Mouse (Mus musculus): ENCODE measurements around the gene Clstn1.
"Not testable (repeated sequence)": the region's sequence is repeated elsewhere in the genome, so short reads cannot be mapped to it uniquely, and the experiment has no call there.

The Clstn1 gene

DNA sequence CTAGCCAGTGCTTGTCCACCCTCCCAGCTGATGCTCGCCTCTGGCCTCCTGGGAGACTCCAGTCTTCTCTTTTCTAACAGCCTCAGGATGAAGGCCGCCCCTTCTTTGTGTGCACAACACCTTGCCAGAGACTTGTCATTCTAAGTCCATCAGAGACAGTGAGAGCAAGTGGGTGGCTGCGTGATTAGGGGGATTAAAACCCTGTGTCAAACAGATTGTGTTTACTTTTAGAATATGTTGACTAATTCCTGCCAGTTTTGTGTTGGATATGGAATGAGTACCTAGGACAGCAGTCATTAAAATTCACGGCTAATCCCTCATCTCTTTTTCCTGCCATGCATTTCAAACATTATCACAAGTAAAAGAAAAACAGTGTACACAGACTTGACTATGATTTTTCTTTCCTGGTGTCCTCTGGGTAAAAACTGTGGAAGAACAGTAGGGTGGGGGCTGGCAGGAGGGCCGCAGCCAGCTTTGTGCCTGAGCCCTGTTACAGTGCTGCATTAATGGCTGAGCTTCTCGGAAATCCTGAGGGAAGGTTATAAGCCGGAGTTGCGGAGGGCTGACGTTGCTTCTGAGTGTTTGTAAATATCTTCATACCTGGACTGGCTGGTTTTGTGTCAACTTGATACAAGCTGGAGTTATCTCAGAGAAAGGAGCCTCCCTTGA is 8.8 kb downstream of the Clstn1 start:
- DNase-seq (ENCODE audit: extremely low read depth, low read depth, low spot score), result peak; percentile 33

DNA sequence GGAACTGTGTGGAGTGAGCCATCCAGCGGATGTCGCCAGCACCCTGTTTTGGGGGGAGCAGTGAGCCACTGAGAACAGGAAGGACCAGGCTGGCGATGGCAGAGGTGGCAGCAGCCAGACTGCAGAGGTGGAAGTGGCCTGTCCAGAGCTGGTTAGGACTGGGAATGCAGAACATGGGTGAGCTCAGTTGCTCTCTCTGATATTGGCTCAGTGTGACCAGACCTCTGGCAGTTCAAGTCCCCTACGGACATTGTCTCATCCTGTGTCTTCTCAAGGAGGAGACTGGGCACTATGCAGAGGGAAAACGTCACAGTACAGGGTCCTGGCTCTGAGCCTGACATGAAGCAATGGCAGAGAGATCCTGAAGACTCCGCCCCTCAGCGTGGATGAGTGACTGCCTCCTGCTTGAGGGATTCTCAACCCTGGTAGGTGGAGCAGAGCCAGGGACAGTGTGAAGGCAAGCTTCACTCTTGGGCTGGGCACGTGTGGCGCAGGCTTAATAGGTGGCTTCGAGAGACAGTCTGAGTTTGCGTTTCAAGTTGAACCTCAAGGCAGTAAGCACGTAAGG is 11.5 kb downstream of the Clstn1 start:
- peak; percentile 56 for DNase-seq (ENCODE audit: extremely low read depth, low read depth, low spot score)

DNA sequence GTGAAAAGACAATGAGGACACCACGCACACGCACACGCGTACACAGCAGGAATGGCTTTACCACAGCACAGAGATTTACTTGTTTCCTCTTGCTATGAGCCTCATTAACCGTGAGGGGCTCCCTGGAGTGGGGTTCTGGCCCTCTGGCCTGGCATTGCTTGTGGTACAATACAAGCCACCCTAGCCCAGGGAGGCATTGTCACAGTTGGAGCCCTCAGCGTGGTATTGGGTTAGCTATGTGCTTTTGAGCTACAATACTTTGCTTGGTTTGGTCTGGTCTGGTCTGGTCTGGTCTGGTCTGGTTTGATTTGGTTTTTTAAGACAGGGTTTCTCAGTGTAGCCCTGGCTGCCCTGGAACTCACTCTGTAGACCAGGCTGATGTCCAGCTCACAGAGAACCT is 13.3 kb downstream of the Clstn1 start:
- no peak for DNase-seq (ENCODE audit: extremely low read depth, low read depth, low spot score)

DNA sequence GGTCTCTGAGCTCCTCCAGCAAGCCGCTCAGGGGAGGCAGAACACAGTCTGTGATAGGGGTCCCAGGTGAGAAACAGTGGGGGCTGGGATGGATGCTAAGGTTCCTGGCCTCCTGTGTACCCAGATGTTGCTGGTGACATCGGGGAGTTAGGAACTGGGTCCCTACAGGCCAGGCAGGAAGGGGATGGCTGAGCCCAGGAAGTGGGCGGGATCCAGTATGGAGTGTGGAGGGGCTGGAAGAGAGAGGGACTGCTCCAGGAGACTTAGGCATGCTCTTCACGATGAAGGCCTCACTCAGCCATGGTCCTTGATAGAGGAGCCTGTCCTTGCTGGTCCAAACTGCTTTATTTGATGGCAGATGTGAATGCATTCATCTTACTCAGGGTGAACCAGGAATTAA is 13.9 kb downstream of the Clstn1 start:
- DNase-seq (ENCODE audit: extremely low read depth, low read depth, low spot score), result no peak

DNA sequence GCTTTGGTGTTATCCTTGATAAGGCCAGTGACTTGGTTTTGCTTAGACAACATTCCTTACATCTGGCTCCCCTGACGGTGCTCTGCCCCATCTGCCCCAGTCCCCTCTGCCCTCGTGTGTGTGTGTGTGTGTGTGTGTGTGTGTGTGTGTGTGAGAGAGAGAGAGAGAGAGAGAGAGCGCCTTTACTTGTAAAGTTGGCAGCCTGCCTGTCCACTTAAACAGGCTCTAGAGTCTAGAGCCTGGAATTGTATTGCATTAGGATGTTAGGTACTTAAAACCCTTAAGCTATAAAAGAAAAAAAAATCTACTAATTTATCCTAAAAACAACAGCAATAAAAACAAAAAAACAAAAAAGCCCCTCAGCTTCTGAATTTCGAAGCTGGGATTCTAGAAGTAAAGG is 15.2 kb downstream of the Clstn1 start:
- DNase-seq (ENCODE audit: extremely low read depth, low read depth, low spot score), result no peak

DNA sequence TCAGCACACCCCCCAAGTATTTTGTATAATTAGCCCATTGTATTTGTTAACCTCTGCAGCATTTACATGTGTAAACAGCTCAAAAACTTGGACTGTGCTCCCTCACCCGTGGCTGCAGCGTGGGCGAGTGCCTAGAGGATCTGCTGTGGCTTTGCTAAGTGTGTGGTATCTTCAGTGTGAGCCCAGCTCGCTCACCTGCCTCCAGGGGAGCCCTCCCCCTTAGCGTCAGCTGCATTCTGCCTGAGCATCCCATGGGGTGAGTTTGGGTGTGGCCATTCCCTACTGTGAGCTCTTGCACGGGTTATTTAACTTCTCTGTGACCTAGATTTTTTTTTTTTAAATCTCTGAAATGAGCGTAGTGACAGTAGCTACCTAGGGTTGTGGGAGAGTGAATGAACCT is 16.0 kb downstream of the Clstn1 start:
- no peak for DNase-seq (ENCODE audit: extremely low read depth, low read depth, low spot score)

DNA sequence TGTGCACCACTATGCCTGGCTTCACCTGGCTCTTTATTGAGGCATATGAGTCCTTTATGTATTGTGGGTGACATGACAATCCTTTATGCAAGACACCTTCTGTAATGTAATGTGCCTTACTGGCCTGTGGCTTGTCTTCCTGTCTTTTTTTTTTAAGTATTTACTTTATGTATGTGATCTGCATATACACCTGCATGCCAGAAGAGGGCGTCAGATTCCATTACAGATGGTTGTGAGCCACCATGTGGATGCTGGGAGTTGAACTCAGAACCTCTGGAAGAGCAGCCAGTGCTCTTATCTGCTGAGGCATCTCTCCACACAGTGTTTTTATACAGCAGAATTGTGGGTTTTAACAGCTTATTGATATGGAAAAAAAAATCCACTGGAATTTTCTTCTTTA is 17.6 kb downstream of the Clstn1 start:
- no peak for DNase-seq (ENCODE audit: extremely low read depth, low read depth, low spot score)

DNA sequence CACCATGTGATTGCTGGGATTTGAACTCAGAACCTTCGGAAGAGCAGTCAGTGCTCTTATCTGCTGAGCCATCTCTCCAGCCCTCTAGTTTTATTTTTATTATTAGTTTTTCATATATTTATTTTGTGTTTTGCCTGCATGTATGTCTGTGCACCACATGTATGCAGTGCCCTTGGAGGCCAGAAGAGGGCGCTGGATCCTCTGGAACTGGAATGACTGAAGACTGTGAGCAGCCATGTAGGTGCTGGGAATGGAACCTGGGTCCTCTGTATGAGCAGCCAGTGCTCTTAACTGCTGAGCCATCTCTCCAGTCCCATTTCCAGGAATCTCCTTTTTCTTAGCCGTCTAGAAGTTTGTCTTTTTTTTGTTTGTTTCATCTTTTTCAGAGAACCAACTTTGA is 18.2 kb downstream of the Clstn1 start:
- no peak for DNase-seq (ENCODE audit: extremely low read depth, low read depth, low spot score)

DNA sequence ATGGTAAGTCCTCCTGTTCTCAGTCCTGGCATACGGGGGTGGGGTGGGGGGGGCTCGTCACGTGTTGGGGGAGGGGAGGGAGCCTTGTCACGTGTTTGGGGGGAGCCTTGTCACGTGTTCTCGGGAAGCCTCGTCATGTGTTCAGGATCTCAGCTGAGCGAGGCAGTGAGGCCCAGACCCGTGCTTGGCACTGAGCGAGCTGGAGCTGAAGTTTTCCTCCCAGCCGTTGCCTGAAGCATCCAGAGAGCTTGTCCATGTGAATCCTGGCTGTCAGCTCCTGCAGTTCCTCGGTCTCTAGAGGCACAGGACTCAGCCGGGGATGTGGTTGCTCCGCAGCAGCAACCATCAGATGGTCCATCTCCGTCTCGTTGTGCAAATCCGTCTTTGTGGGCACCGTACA is 19.8 kb downstream of the Clstn1 start:
- DNase-seq (ENCODE audit: extremely low read depth, low read depth, low spot score), result no peak

DNA sequence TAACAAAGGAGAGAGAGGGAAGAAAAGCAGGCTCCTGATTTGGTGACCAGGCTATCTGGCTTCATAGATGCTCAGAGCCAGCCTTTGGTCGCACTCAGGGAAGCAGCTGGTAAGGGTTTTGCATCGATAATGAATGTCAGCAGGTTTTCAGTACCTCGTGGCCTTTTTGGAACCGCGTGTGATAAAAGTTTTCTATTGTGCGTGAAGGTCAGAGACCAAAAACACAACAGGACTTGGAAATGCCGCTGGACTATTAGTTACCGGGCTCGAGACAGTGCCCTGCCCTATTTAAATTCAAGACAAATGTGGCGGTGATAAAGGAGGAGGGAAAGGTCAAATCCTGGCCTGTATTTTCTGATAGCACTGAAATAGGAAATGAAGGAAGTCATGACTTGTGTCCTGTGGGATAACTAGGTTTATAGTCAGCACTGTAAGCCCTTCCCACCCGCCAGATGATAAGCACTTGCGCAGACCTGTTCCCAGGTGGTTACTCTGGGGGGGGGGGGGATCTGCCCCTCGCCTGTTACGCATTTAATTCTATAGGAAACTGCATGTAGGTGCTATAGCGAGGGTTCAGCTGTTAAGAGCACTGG is 20.6 kb downstream of the Clstn1 start:
- no peak for DNase-seq (ENCODE audit: extremely low read depth, low read depth, low spot score)

DNA sequence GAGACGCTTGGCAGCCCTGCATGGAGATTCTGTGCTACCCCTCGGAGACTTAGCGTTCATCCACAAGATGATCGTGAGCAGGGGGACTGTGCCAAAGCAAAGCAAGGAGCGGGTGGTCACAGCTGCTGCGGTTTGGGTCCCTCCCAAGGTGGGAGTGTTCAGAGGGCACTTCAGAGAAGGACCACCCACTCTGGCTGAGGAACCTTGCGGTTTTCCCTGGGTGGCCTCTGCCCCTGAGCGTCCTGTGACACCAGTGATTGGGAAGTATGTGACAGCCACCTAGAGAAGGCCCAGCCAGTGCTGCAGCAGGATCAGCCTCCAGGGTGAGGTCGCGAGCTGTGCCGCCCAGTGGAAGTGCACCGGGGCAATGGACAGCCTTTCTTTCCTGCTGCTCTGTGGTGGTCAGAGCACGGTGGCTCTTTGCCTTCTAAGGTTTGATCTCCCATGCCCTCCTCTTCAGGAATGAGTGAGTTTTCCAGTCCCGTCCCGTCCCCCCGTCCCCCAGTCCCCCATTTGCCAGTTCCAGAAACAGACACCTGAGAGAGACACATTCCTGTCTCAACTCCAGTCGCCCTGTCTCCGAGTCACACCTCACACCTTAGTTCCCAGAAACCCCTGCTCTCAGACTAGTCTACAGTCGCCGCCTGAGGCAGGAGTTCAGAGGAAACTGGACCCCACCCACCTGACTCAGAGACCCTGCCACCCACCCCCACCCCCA is 21.5 kb downstream of the Clstn1 start:
- no peak for DNase-seq (ENCODE audit: extremely low read depth, low read depth, low spot score)

DNA sequence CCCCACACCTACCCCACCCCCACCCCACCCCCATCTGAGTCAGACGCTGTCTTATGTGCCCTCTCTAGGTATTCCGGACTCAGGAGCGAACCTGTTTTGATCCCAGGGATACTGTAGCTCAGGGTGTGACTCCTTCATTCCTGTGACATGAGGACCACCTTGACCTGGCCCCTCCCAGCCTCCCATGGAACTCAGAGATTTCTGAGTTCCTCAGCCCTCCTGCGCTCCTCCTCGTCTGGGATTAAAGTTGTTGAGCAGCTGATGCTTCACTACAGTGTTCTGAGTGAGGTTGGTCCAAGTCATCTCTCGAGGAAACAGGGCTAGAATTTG is 22.0 kb downstream of the Clstn1 start:
- no peak for DNase-seq (ENCODE audit: extremely low read depth, low read depth, low spot score)

DNA sequence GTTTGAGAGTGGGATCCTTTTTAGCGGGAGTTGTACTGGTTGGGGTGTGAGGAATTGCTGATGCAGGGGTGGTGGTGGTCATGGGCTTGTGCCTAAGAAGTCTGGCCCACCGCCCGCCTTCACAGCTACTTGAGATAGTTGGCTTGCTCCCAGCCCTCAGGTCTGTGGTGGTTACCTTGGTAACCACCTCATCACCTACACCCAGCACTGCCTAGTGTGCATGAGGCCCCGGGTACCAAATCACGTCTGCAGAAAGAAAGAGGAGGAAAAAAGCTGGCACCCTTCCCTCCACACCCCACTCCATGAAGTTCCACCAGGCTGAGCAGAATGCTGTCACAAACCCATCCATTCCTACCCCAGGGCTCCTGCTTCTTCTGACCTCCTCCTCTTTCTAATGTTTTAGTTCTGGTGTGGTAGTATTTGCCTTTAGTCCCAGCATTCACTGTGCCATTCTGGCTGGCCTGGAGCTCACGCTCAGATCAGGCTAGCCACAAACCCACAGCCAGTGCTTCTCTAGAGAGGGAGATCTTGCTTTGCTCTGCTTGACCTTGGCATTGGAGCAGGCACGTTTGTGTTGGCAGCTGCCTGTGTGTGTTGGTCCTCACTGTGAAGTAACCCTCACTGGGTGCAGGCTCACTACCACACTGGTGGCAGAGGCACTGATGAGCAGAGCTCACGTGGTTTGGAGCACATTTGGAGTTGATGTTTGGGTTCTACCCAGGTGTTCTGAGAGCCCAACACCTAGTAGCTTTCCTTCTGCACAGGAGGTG is 23.2 kb downstream of the Clstn1 start:
- no peak for DNase-seq (ENCODE audit: extremely low read depth, low read depth, low spot score)

DNA sequence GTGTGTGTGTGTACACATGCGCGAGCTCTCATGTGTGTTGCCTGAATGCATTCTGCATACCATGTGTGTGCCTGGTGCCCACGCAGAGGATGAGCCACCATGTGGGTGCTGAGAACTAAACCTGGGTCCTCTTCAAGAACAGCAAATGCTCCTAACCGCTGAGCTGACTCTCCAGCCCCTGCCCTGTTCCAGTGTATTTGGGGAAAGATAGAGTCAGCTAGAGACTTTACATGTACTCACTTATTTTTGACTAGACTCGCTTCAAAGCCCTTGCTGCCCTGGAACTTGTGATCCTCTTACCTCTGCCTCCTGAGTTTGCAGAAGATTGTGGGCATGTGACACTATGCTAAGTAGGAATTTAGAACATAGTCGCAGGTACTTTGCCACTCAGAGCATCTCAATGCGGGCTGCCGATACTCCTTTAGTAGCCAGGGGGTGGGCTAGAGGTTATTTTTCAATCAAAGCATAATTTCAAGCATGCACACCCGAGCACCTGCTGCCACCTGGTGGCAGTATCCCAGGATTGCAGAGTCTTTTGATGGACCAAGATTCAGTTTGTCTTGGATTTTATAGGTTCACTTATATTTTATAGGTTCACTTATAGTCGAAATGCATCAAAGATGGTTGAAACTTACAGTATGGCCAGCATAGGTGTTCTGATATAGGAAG is 25.2 kb downstream of the Clstn1 start:
- no peak for DNase-seq (ENCODE audit: extremely low read depth, low read depth, low spot score)

DNA sequence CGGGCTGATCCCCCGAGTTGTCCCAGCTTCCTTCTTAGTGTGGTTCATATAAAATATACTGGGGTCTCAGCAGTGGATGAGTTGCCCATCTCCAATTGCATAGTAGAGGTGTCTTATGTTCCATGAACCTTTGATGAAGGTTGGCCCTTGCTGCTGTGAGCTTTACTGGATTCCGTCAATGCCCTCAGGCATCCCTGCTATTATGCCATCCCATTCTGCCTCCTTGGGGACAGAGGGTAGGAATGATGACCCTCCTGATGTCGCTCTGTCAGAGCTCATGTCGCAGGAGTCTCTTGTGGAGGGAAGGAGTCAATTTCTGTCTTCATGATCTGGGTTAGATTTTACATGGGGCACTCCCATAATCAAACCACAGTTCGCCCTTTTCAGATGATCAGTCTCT is 27.2 kb downstream of the Clstn1 start:
- not testable (repeated sequence) for DNase-seq (ENCODE audit: extremely low read depth, low read depth, low spot score)

DNA sequence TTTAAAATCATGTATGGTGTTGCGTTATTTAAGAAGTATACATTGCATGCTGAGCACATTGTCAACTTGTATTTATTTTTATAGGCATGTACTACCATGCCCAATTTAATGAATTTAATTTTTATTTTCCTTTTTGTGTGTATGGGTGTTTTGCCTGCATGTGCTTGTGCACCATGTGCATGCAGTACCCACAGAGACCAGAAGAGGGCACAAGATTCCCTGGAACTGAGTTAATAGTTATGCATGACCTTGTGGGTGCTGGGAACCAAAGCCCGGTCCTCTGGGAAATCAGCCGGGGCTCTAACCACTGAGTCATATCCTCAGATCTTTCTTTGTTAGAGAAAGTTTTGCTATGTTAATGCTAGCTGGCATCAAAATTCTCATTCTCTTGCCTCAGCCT is 28.6 kb downstream of the Clstn1 start:
- DNase-seq (ENCODE audit: extremely low read depth, low read depth, low spot score), result no peak

DNA sequence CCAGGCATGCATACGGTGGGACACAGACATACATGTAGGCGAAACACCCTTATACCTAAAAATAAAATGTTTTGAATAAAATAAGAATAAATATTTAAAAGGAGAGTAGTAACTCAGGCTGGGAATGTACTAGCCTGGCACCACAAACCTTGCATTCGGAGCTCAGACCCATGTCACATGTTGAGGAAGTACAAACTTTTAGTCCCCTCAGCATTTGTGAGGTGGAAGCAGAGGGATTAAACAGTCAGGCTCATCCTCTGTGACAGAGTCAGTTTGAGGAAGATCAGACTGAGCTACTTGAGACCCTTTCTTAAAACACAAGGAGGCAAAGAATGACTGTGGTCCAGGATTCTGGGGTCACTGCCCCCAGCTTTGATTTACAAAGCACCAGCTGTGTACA is 30.7 kb downstream of the Clstn1 start:
- DNase-seq (ENCODE audit: extremely low read depth, low read depth, low spot score), result not testable (repeated sequence)

DNA sequence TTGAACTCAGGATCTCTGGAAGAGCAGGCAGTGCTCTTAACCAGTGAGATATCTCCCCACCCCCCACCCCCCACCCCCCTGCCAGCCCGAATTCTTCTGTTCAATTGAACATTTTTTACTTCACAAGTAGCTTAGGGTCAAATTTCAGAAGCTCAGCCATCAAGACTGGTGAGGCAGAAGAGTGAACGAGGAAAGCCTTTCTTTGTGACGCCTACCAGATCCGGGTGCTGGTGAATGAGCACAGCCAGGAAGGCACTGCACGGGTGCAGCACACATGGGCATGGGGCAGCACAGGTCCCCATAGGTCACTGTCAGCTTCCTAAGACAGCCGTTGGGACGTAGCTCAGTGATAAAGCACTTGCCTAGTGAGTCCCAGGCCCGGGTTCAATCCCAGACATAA is 33.7 kb downstream of the Clstn1 start:
- no peak for DNase-seq (ENCODE audit: extremely low read depth, low read depth, low spot score)

DNA sequence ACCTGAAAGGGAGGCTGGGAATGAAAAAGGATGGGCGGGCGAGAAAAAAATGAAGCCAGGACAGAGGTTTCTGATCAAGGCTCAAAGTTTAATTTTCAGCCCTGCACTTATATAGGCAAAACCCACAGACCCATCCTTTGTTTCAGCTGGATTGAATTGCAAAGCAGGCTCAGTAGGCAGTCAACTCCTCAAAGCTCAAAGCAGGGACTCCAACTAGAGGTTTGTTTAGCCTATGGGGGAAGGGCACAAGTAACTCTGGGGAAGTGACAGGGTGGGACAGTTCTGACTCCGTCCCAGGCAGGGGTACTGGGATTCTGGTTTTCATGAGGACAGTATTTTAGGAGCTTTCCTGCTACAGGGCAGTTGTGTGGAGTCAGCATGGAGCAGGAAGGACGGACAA is 35.0 kb downstream of the Clstn1 start:
- DNase-seq (ENCODE audit: extremely low read depth, low read depth, low spot score), result no peak

DNA sequence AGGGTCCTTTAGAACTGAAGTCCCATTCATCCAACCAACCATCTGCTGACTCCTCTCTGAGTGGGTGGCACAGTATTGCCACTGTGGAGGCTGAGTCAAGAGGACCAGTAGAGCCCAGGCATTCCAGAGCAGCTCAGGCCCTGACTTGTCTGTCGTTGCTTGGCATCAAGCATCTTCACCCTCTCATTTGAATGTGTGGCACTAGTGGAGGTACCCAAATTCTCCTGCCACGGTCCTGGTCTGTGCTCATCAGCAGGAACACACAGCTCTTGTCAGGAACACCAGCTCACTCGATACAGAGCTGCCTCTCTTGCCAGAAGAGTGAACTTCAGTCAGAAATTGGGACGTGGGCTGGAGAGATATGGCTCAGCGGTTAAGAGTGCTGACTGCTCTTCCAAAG is 37.4 kb downstream of the Clstn1 start:
- DNase-seq (ENCODE audit: extremely low read depth, low read depth, low spot score), result peak; percentile 11

DNA sequence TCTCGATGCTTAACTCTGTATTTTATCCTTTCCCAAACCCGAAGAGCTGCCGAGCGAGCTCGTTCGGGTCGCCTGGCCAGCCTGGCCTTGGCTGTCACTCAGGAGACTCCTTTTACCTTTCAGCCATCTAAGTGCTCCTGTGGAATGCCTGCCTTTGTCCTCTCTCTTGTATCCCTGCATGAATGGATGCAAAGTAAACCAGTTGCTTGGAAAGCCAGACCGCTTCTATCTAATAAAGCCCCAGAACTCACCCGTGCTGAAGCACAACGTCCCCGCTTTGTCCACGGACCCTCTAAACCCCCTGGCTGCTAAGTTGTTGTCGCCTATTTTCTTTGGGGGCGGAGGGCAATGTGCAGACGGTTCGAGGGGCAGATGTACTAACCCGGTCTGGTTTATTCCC is 40.5 kb downstream of the Clstn1 start:
- no peak for DNase-seq (ENCODE audit: extremely low read depth, low read depth, low spot score)

All from fat pad, adult 2 months (tissue).